Mouse (Mus musculus): ENCODE data around the gene Lyzl4.

Gene Lyzl4

GRCm38 (mm10) chr9:121550327-121550771, 91.5 kb downstream of the Lyzl4 start:
- DNase-seq (ENCODE audit: low read depth, low spot score), result no peak
- Histone ChIP-seq H3K36me3 (ENCODE audit: control insufficient read depth, insufficient read depth, low read length, poor library complexity, severe bottlenecking) (no peaks in the 10 kb centered on the region), H3K27me3 (ENCODE audit: control insufficient read depth, insufficient read depth, low read length, poor library complexity, severe bottlenecking) (no peaks in the 10 kb centered on the region)

GRCm38 (mm10) chr9:121549444-121549843, 92.5 kb downstream of the Lyzl4 start:
- no peak for DNase-seq (ENCODE audit: low read depth, low spot score)

GRCm38 (mm10) chr9:121549010-121549409, 92.9 kb downstream of the Lyzl4 start:
- DNase-seq (ENCODE audit: low read depth, low spot score), result no peak
- no peaks in the 10 kb centered on the region for H3K27me3 ChIP-seq (ENCODE audit: control insufficient read depth, insufficient read depth, low read length, poor library complexity, severe bottlenecking)

More at GRCm38 (mm10) chr9:121549444-121549843, 92.5 kb downstream of the Lyzl4 start:
- Histone ChIP-seq H3K36me3 (ENCODE audit: control insufficient read depth, insufficient read depth, low read length, poor library complexity, severe bottlenecking) (no peaks in the 10 kb centered on the region), H3K27me3 (ENCODE audit: control insufficient read depth, insufficient read depth, low read length, poor library complexity, severe bottlenecking) (no peaks in the 10 kb centered on the region)

DNA sequence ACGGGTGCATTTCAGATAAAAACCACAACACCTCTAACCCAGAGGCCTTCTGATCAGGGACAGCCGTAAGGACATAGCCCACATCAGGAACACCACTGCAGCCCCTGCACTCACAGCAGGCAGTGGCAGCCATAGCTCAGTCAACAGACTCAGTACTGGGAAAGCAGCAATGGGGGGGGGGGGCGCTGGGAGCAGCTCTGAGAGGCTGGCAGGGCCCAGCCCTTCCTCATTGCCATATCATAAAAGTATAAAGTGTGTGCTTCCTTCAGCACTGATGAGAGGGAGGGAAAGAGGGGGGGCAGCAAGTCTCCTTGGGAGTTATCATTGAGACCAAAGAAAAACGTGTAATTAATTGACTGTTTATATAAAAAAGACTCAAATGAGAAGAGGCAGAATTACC, 94.5 kb downstream of the Lyzl4 start:
- Histone ChIP-seq H3K27me3 (ENCODE audit: control insufficient read depth, insufficient read depth, low read length, poor library complexity, severe bottlenecking) (no peaks in the 10 kb centered on the region), H3K36me3 (ENCODE audit: control insufficient read depth, insufficient read depth, low read length, poor library complexity, severe bottlenecking) (no peaks in the 10 kb centered on the region)
- DNase-seq (ENCODE audit: low read depth, low spot score), result no peak

More at GRCm38 (mm10) chr9:121549010-121549409, 92.9 kb downstream of the Lyzl4 start:
- no peaks in the 10 kb centered on the region for H3K36me3 ChIP-seq (ENCODE audit: control insufficient read depth, insufficient read depth, low read length, poor library complexity, severe bottlenecking)

GRCm38 (mm10) chr9:121541530-121541929, 100.4 kb downstream of the Lyzl4 start:
- H3K27me3 ChIP-seq (ENCODE audit: control insufficient read depth, insufficient read depth, low read length, poor library complexity, severe bottlenecking), result no peaks in the 10 kb centered on the region
- H3K36me3 ChIP-seq (ENCODE audit: control insufficient read depth, insufficient read depth, low read length, poor library complexity, severe bottlenecking), result no peaks in the 10 kb centered on the region
- no peak for DNase-seq (ENCODE audit: low read depth, low spot score)

- DNase-seq (ENCODE audit: low read depth, low spot score), result no peak
- H3K27me3 ChIP-seq (ENCODE audit: control insufficient read depth, insufficient read depth, low read length, poor library complexity, severe bottlenecking), result no peaks in the 10 kb centered on the region
- H3K36me3 ChIP-seq (ENCODE audit: control insufficient read depth, insufficient read depth, low read length, poor library complexity, severe bottlenecking), result no peaks in the 10 kb centered on the region
Measured at GRCm38 (mm10) chr9:121532626-121533025, 109.3 kb downstream of the Lyzl4 start.

DNA sequence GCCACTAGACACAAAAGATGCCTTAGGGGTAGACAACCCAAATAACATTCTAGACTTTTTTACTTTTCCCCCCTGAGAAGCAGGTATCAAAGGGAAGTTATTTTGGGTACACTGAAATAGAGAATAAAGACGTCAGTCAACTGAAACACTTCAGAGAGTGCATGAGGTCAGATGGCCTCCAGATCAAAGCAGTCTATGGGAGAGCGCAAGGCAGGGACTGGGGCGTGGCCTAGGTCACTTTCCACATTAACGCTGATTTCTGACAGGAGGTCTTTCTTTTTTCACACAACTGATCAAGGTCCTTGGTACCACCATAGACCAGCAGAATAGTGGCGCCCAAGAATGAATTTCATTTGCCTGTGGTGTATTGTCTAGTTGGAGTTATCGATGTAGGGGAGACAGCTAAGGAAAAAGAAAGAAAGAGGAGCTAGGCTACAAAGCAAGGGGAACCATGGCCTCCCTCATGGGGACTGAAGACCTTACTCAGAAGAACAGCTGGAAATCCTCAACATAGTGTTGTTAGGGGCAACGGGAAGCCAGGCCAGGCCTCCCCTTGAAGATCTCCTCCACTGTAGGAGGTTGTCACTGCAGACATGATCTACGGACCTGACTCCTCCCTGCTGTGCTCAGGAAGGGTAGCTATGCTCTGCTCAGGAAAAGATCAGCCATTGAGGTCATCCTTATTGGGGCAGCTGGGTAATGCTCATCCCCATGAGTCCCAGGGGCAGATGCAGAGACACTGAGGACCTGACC, 113.1 kb downstream of the Lyzl4 start:
- Histone ChIP-seq H3K36me3 (ENCODE audit: control insufficient read depth, insufficient read depth, low read length, poor library complexity, severe bottlenecking) (no peaks in the 10 kb centered on the region), H3K27me3 (ENCODE audit: control insufficient read depth, insufficient read depth, low read length, poor library complexity, severe bottlenecking) (no peaks in the 10 kb centered on the region)
- DNase-seq (ENCODE audit: low read depth, low spot score), result no peak

Data from splenic B cell, adult 2 months (primary cell).